Mouse (Mus musculus): ENCODE measurements around the gene Trhde. TPM values are rescaled to one million over a fixed set of nuclear protein-coding genes. Genes with fewer than 3 reads are reported as not detected.

Trhde gene
- total RNA-seq, 1 experiment from 2014 or later, result 0.12 TPM

DNA sequence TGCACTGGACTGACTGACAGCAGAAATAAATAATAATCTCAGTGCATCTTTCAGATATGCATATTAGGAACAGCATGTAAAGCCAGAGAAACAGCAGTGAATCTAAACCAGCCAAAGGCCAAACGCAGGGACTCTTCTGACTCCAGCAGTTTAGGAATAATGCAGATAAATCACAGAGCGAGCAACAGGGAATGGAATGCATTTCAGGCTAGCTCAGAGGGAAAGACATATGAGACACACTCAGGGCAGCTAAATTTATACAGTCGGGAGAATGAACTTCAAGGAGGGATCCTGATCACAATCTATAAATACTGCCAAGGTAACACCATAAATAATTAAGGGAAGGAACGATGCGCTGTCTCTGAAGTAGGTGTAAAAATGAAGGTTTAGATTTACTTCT lies 66.4 kb downstream of the Trhde start:
- DNase-seq, result no peak

DNA sequence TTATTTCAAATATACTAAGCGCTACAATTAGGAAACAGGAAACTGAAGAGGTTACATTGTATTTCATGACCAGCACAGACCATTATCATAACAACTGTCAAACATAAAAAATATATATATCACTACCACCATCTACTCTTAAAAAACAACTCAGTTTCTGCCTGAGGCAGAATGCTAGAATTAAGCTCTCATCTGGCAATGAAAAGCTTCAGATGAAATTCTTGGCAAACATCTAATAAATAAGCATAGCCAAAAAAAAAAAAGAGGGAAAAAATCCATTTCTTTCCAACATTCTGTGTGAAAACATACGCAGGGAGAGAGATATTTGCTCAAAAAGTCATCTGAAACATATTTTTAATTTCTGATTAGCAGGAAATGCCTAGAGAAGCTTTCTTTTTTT lies 67.0 kb downstream of the Trhde start:
- DNase-seq, result no peak

DNA sequence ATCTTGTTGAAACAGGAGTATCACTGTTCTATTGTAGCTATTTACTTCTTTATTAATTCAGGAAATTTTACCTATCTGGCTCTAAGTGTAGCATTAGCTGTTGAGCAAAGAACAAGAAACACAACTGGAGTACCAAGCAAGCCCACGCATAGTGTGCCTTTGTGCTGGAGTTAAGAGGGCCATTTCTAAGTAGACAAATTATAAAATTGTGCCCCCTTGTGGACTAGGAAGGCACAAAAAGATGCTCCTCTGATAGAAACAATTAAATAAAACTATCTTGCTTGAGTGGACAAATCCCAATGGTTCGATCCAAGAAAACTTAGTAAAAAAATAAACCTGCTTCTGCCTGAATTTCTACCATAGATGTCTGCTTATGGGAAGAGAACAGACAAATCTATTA lies 76.5 kb downstream of the Trhde start:
- no peak for DNase-seq

DNA sequence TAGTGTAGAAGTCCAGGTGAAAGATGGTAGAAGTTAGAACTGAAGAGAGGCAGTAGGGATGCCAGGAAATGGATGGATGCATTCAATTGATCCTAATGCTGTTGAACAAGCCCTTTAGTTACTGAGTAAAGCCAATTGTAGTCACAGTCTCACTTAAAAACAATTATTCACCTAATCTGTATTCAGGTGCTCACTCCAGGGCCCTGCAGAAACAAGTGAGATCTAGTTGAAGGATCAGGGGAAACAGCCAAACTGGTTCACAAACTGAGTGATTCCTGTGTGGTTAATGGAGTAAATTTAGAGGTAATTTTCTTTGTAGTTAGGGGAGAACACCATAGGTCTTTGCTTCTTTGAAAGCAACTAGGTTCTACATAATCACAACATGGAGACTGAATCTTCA lies 100.3 kb downstream of the Trhde start:
- DNase-seq, result no peak

DNA sequence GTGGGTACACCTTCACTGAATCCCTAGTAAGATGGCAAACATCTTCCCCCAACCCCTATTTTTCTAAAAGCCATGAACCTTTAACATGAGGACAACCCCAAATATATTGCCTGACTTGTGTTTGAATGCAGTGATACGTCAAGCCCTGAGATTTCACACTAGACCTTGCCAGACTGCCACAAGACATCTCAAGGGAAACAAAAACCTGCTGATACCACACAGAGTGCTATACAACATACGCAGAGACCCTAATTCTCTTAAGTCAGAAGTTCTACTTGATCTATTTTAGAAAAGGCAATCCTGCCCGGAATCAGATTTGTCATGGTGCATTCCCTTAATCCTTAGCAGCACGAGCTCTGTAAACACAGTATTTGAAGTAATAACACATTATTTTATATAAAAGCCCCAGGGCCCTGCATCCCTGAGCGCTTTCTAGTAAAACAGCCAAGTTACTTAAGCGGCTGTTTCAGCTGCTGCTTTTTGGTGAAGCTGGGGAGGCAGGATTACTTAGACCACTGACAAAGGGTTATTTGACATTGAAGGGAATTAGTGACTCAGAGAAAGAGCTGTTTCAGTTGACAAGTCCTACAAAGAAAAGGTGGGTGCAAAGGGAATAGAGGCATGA lies 130.2 kb downstream of the Trhde start:
- no peak for DNase-seq

DNA sequence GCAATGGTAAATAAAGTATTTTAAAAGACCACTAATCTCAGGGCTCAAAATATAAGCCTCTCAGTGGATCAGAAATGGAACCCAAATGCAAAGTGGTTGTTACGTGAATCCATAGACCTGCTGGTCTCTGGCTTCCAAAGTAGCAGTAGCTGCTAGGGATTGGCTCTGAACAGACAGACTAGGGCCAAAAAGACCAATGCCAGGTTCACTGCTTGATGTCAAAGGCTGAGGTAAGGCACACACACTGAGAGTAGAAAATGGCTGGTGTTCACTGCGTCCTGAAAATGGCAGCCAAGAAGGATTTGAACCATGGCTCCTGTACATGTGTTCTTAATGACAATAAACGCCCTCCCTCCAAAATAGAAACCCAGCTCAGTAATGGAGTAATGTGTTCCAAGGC lies 209.1 kb downstream of the Trhde start:
- DNase-seq, result no peak

DNA sequence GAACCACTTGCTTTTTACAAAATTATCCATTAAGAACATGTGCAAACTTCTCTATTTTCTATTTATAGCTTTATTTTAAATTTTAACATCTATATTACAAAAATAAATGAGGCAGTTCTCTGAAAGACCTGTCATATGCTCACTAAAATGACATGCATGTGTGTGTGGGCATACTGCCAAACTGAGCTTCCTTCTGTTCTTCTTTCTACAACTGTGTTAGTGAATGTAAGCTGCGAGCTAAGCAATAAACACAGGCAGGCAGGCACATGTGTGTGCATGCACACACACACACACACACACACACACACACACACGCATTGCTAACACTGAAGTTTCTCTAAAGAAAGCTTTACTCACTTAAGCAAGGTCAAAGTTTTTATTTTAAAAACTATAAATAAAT lies 223.2 kb downstream of the Trhde start:
- DNase-seq, result no peak

DNA sequence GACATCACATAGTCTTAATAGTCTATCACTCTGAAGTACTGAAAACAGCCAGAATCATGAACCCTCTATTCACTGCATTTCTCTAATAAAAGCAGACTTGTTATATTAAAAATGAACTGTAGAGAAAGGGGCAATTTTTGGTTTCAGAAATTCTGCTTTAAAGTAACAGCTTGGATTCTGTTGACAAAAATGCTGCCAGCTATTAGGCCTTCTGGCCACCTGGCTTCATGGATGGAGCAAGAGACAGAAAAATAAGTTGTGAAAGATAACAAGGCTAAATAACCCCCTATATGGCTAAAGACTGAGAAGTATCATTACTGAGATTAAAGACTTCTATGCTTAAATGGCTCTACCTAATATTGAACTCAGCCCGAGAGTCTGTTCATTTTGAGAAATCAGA lies 234.2 kb downstream of the Trhde start:
- no peak for DNase-seq

DNA sequence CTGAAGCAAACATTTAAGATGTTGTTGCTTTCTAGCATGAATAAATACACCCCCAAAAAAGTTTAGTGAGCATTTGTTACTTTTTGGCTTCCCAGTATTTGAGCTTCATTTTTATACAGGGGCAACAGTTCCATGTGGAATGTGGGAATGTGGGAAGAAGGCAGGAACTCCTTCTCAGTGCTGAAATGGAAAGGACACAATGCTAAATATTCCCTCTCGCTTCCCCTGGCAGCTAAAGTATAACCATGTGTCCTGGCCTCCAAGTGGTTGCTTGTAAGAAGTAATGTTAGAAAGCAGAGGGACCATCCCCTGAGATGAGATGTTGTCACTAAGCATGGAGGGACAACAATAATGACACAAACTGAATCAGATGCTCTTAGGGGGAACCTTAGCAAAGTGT lies 292.9 kb downstream of the Trhde start:
- no peak for DNase-seq

DNA sequence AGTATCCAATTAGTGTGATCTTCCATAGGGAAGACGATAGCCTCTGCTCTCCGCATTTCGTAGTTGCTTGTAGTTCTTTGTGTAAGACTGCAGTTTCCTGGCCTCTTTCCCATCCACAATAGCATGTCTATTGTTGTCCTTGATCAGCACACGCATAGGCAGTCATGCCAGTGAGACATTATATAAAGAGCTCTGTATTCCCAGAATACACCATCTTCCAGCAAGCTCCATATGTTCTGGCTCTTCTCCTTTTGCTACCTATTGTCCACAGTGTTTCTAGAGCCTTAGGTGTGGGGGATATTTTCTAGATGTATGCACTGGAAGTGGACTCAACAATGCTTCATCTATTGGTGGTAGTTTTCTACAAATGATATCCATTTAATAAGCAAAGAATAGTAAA lies 313.3 kb downstream of the Trhde start:
- DNase-seq, result no peak

DNA sequence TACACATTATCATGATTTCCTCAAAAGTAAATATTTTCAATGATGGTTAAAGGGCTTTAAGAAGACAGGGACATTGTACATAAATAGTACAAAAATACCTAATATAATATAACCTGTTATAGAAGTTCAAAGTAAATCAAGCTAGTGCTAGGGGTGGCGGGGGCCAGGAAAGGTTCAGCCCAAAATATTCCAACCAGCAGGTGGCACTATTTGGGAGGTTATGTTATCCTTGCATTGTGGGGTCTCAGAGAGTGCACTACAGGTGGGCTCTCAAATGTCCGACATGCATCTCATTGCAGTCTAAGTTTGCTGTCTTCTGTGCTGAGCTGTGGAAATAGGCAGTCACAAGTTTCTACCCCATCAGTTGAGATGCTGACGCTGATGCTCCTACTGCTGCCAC lies 346.5 kb downstream of the Trhde start:
- DNase-seq, result no peak

DNA sequence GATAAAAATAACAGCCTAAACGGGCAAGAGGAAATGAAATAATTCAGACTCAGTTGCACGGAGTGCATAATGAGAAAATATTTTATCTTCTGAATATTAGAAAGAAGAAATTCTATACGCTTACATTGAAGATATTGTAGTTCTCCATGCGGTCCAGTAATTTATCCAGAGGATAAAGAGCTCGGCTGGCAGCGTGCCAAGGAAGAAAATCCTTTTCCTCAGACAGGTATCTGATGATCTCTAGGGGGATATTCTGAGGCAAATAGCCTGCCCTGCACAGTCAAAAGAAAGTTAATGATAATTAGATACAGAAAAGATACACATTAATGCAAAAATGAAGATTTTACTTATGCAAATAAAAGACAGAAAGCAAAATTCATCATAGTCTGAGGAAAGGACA lies 354.0 kb downstream of the Trhde start:
- no peak for DNase-seq

DNA sequence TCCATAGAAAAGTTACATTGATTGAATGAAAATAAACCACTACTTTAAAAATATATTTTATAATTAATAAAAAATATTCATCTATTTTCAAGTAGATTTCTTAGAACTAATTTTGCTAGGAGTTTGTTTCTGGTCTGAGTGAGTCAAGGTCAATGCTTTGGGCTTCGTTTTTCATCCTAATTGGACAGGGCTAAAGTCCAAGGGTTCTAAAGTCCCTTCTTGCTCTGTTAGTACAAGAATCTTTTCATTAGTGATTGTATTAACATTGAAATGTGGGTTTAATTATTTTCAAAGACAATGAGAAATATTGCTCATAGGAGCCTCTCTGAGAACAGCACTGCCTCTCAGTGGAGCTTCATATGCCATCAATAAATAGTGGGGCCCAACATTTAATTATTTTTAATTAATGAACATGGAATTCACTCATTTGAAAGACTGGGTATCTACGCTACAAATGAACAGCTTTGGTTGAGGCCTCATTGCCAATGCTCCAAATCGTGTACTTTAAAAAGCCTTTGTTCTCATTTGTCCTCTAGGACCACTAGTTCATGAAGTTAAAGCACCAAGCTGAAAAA lies 383.1 kb downstream of the Trhde start:
- DNase-seq, result no peak

DNA sequence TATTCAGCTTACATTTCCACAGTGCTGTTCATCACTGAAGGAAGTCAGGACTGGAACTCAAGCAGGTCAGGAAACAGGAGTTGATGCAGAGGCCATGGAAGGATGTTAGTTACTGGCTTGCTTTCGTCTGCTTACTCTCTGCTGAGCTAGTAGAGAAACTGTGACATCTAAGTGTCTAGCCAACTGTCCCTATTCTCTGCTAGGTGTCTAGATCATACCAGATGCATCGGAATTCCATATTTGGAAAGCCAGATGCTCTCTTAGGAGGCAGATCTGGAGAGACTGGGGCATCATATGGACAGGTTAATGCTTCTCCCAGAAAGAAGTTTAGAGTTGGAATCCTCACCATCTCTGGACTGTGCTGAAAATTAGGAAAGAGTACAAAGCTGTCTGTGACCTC lies 386.4 kb downstream of the Trhde start:
- no peak for DNase-seq

DNA sequence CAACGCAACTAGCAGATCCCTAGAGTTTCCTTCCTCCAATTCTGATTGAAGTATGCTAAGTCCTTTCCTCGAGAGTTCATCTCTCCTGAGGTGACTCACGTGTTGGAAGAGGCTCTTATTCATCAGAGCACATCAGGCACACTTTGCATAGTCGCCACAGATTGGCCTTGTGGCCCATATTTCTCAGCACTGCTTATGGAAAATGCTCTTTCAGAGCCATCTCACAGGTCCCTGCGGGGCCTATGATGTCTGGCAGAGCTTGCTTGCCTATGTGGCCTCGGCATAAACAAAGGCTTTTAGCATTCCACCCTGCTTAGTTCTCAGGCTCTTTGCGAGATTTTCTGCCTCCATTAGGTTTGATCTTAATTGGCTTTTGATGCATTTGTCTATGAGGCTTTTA lies 396.8 kb downstream of the Trhde start:
- DNase-seq, result no peak

DNA sequence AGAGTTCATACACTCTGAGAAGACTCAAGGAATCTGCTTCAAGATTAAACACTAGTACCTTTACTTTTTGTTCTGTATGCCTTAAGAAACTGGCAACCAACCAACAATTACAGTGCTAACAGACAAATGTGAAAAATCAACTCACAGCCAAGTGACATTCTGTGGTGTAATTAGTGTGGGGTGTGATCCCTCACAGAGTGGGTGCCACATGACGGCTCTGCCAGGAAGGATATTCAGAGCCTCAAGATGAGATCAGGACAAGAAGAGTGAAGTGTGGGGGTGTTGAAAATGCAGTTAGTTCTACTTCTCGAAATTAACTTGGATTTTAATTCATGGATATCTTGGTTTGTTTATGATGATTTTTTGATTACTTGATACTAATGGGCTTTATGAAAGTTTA lies 398.3 kb downstream of the Trhde start:
- no peak for DNase-seq

DNA sequence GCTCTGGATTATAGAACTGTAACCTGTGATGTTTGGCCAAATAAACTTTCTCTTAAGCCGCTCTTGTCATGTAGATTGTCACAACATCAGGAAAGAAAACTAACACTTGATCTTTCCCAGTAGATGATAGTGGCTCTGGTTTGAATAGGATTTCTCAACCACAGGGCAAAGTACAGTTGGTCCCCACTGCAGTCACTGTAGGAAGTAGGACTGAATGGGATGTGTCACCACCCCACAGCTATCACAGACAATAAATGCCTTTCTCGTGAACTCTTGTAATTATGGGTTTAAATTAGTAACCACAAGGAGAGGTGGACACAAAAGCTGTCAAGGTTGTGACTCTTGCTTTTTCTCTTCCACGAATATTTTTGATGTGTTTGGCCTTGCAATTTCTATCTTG lies 431.3 kb downstream of the Trhde start:
- DNase-seq, result no peak

DNA sequence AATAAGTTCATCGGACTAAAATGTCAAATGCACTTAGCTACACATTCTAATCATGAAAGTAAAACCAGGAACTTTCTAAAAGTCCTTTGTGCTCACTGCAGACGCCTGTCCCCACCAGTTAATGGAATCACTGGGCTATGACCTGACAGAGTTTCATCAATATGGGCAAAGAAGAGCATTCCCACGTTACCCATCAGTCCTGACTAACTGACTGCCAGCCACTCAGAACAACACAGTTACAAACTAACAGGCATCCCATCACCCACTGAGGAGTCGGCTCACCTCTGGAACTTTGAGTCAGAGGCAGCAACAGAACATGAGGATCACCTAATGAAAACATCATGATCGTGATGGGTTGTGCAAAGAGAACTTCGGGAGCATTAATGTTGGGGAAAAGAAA lies 438.7 kb downstream of the Trhde start:
- no peak for DNase-seq

DNA sequence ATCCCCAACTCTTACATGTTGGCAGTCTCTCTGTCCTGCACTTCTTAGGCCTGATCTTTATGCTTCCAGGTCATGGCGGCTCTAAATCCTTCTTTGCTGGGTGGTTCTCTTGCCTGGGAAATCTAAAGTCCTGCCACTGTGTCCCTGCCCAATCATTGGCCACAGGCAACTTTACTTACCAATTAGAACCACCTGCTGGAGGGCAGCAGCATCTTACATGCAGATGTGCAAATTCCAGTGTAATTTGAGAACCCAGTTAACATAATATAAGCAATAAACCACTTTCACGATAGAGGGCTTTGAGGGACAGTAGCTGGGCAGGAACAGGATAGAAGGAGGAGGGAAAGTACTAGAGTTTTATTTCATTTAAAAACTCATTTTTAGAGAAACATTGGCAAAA lies 439.5 kb downstream of the Trhde start:
- DNase-seq, result no peak

Data from adrenal gland, postnatal 25 days (tissue).